Mouse (Mus musculus) midbrain, embryonic 15.5 days (tissue): Measurements from ENCODE around the gene Nme7. TPM values are rescaled to one million over a fixed set of nuclear protein-coding genes. Genes with fewer than 3 reads are reported as not detected.

Experiments
- ATAC-seq: fragments of 200-750 bp; cut with Nextera tagmentation; replicated peaks from 2 replicates; pipeline ENCODE4 v1.8.0; 2017; ENCODE audit warnings: moderate TSS enrichment
- H3K27ac ChIP-seq: fragments of 300-500 bp; sonication (generic); 2 replicates; pipeline ENCODE4 v1.5.1; 2015; ENCODE audit warnings: mild to moderate bottlenecking, inconsistent platforms
- H3K27me3 ChIP-seq: fragments of 300-500 bp; sonication (generic); replicated peaks from 2 replicates; pipeline ENCODE4 v1.6.1; 2015; ENCODE audit warnings: inconsistent platforms
- H3K36me3 ChIP-seq: fragments of 300-500 bp; sonication (generic); replicated peaks from 2 replicates; pipeline ENCODE4 v1.6.1; 2015; ENCODE audit warnings: inconsistent platforms
- H3K4me1 ChIP-seq: fragments of 300-500 bp; sonication (generic); 2 replicates; pipeline ENCODE4 v1.6.1; 2015; ENCODE audit warnings: inconsistent platforms
- H3K4me2 ChIP-seq: fragments of 300-500 bp; sonication (generic); 2 replicates; pipeline ENCODE4 v1.6.1; 2015; ENCODE audit warnings: inconsistent platforms, mild to moderate bottlenecking, moderate library complexity
- H3K4me3 ChIP-seq: fragments of 300-500 bp; sonication (generic); 2 replicates; pipeline ENCODE4 v1.5.1; 2015; ENCODE audit warnings: mild to moderate bottlenecking, inconsistent platforms
- H3K9ac ChIP-seq: fragments of 300-500 bp; sonication (generic); 2 replicates; pipeline ENCODE4 v1.6.1; 2015; ENCODE audit warnings: mild to moderate bottlenecking, inconsistent platforms
- H3K9me3 ChIP-seq: fragments of 300-500 bp; sonication (generic); 2 replicates; pipeline ENCODE4 v1.6.1; 2016; ENCODE audit warnings: inconsistent platforms
- WGBS: fragments of 180-500 bp; shearing (Covaris S2); methylation state at CpG from one replicate; pipeline ENCODE4 v1.1.7; 2015; ENCODE audit warnings: mixed read lengths; 5-methylcytosine and 5-hydroxymethylcytosine counted together
- polyA plus RNA-seq: library from polyadenylated mRNA; unstranded; fragments of >200 nt; fragmentation: Nextera tagmentation; extraction: Ambion mirVana; gene quantifications from 2 replicates; pipeline ENCODE4 v1.2.1, GENCODE M21; 2015

The Nme7 gene
- polyA plus RNA-seq, 1 experiment from 2014 or later = 29.6 TPM

- Histone ChIP-seq H3K36me3 (no peaks in the 10 kb centered on the region), H3K4me1 (peaks cover 11% of the 10 kb centered on the region), H3K9ac (no peak overlapping the region), H3K27me3 (no peaks in the 10 kb centered on the region), H3K4me2 (no peak overlapping the region), H3K27ac (no peak overlapping the region), H3K9me3 (no peaks in the 10 kb centered on the region), H3K4me3 (no peak overlapping the region)
- ATAC-seq = peak; percentile 59; the same call in 1 of the 2 replicates
- WGBS = 74% methylated on average over 12 of the region's 12 CpGs
These were observed 62.5 kb downstream of the Nme7 start for GRCm38 (mm10) chr1:164366156-164367128.

- ATAC-seq = no peak
- 84% methylated on average over 4 of the region's 4 CpGs for WGBS
- no peaks in the 10 kb centered on the region; the same call in 1 of the 2 replicates for H3K36me3 ChIP-seq
- no peak overlapping the region for H3K4me2 ChIP-seq
- no peak overlapping the region for H3K9ac ChIP-seq
- no peaks in the 10 kb centered on the region for H3K9me3 ChIP-seq
- H3K4me1 ChIP-seq = no peaks in the 10 kb centered on the region
- no peaks in the 10 kb centered on the region for H3K27me3 ChIP-seq
- no peak overlapping the region for H3K4me3 ChIP-seq
- no peak overlapping the region for H3K27ac ChIP-seq
These were observed 64.2 kb downstream of the Nme7 start for GRCm38 (mm10) chr1:164368152-164368551.

GRCm38 (mm10) chr1:164369781-164370180 lies 65.9 kb downstream of the Nme7 start:
- Histone ChIP-seq H3K36me3 (no peaks in the 10 kb centered on the region; the same call in 1 of the 2 replicates), H3K9me3 (no peaks in the 10 kb centered on the region), H3K9ac (no peak overlapping the region), H3K4me3 (no peak overlapping the region), H3K27ac (no peak overlapping the region), H3K4me2 (no peak overlapping the region), H3K27me3 (no peaks in the 10 kb centered on the region), H3K4me1 (0 out of 2 replicates have a peak, but pooled peaks cover 2% of the 10 kb centered on the region)
- ATAC-seq = no peak
- WGBS = 95% methylated on average over 2 of the region's 2 CpGs

GRCm38 (mm10) chr1:164373029-164373428 lies 69.1 kb downstream of the Nme7 start:
- Histone ChIP-seq H3K27ac (no peak overlapping the region), H3K36me3 (no peaks in the 10 kb centered on the region; the same call in 1 of the 2 replicates), H3K27me3 (no peaks in the 10 kb centered on the region), H3K9ac (no peak overlapping the region), H3K4me1 (0 out of 2 replicates have a peak, but pooled peaks cover 2% of the 10 kb centered on the region), H3K9me3 (no peaks in the 10 kb centered on the region), H3K4me3 (no peak overlapping the region), H3K4me2 (no peak overlapping the region)
- whole genome bisulfite sequencing = 90% methylated on average over 7 of the region's 7 CpGs
- no peak for ATAC-seq

- H3K27me3 ChIP-seq = no peaks in the 10 kb centered on the region
These were observed 70.1 kb downstream of the Nme7 start for GRCm38 (mm10) chr1:164374020-164374419.

GRCm38 (mm10) chr1:164375626-164376025 lies 71.7 kb downstream of the Nme7 start:
- Histone ChIP-seq H3K4me3 (no peak overlapping the region), H3K4me2 (no peak overlapping the region), H3K36me3 (no peaks in the 10 kb centered on the region; the same call in 1 of the 2 replicates), H3K4me1 (0 out of 2 replicates have a peak, but pooled peaks cover 2% of the 10 kb centered on the region), H3K27ac (no peak overlapping the region), H3K9me3 (no peaks in the 10 kb centered on the region), H3K27me3 (no peaks in the 10 kb centered on the region), H3K9ac (no peak overlapping the region)
- 95% methylated on average over 9 of the region's 9 CpGs for WGBS
- ATAC-seq = no peak

More at GRCm38 (mm10) chr1:164374020-164374419, 70.1 kb downstream of the Nme7 start:
- WGBS = 83% methylated on average over 7 of the region's 7 CpGs
- no peak overlapping the region for H3K4me2 ChIP-seq
- no peak for ATAC-seq
- no peaks in the 10 kb centered on the region; the same call in 1 of the 2 replicates for H3K36me3 ChIP-seq
- no peak overlapping the region for H3K9ac ChIP-seq
- 0 out of 2 replicates have a peak, but pooled peaks cover 2% of the 10 kb centered on the region for H3K4me1 ChIP-seq
- H3K9me3 ChIP-seq = no peaks in the 10 kb centered on the region
- H3K27ac ChIP-seq = no peak overlapping the region
- no peak overlapping the region for H3K4me3 ChIP-seq

GRCm38 (mm10) chr1:164376761-164377487 lies 73.0 kb downstream of the Nme7 start:
- Histone ChIP-seq H3K4me3 (no peak overlapping the region), H3K9me3 (no peaks in the 10 kb centered on the region), H3K4me1 (0 out of 2 replicates have a peak, but pooled peaks cover 2% of the 10 kb centered on the region), H3K4me2 (no peak overlapping the region), H3K27me3 (no peaks in the 10 kb centered on the region), H3K9ac (no peak overlapping the region), H3K36me3 (no peaks in the 10 kb centered on the region; the same call in 1 of the 2 replicates), H3K27ac (no peak overlapping the region)
- 72% methylated on average over 9 of the region's 9 CpGs for WGBS
- no peak for ATAC-seq

- H3K4me1 ChIP-seq = no peaks in the 10 kb centered on the region
- H3K9ac ChIP-seq = no peak overlapping the region
- H3K27me3 ChIP-seq = no peaks in the 10 kb centered on the region
- no peak overlapping the region for H3K4me2 ChIP-seq
- 92% methylated on average over 8 of the region's 8 CpGs for WGBS
- no peak for ATAC-seq
- 0 out of 2 replicates have a peak, but pooled peaks cover 4% of the 10 kb centered on the region for H3K36me3 ChIP-seq
- no peak overlapping the region for H3K4me3 ChIP-seq
- H3K27ac ChIP-seq = no peak overlapping the region
- H3K9me3 ChIP-seq = no peaks in the 10 kb centered on the region
These were observed 79.7 kb downstream of the Nme7 start for GRCm38 (mm10) chr1:164383621-164384020.

- H3K9ac ChIP-seq = no peak overlapping the region
- no peak overlapping the region for H3K4me2 ChIP-seq
- no peaks in the 10 kb centered on the region for H3K9me3 ChIP-seq
- H3K4me1 ChIP-seq = no peaks in the 10 kb centered on the region
- H3K4me3 ChIP-seq = no peak overlapping the region
- 0 out of 2 replicates have a peak, but pooled peaks cover 4% of the 10 kb centered on the region for H3K36me3 ChIP-seq
- WGBS = 95% methylated on average over 10 of the region's 10 CpGs
- no peak for ATAC-seq
- no peak overlapping the region for H3K27ac ChIP-seq
- no peaks in the 10 kb centered on the region for H3K27me3 ChIP-seq
These were observed 80.4 kb downstream of the Nme7 start for GRCm38 (mm10) chr1:164384354-164384753.

GRCm38 (mm10) chr1:164384972-164385371 lies 81.1 kb downstream of the Nme7 start:
- H3K4me2 ChIP-seq = no peak overlapping the region
- no peak overlapping the region for H3K9ac ChIP-seq
- H3K36me3 ChIP-seq = 0 out of 2 replicates have a peak, but pooled peaks cover 4% of the 10 kb centered on the region
- no peaks in the 10 kb centered on the region for H3K27me3 ChIP-seq
- 88% methylated on average over 6 of the region's 6 CpGs for WGBS
- ATAC-seq = 0 out of 2 replicates have a peak, but pooled peaks have one; percentile 56
- no peak overlapping the region for H3K27ac ChIP-seq
- H3K9me3 ChIP-seq = no peaks in the 10 kb centered on the region
- H3K4me3 ChIP-seq = no peak overlapping the region
- H3K4me1 ChIP-seq = no peaks in the 10 kb centered on the region

- Histone ChIP-seq H3K27ac (no peak overlapping the region), H3K4me3 (no peak overlapping the region), H3K4me2 (no peak overlapping the region), H3K4me1 (peaks cover 4% of the 10 kb centered on the region; the same call in 1 of the 2 replicates), H3K9ac (no peak overlapping the region), H3K36me3 (0 out of 2 replicates have a peak, but pooled peaks cover 4% of the 10 kb centered on the region), H3K27me3 (no peaks in the 10 kb centered on the region), H3K9me3 (no peaks in the 10 kb centered on the region)
- 92% methylated on average over 4 of the region's 4 CpGs for WGBS
- no peak for ATAC-seq
These were observed 85.8 kb downstream of the Nme7 start for GRCm38 (mm10) chr1:164389743-164390142.

- Histone ChIP-seq H3K4me3 (no peak overlapping the region), H3K9ac (no peak overlapping the region), H3K27ac (peak overlapping the region; percentile 32; the same call in 1 of the 2 replicates), H3K4me1 (peaks cover 20% of the 10 kb centered on the region), H3K36me3 (0 out of 2 replicates have a peak, but pooled peaks cover 4% of the 10 kb centered on the region), H3K4me2 (no peak overlapping the region), H3K9me3 (no peaks in the 10 kb centered on the region), H3K27me3 (no peaks in the 10 kb centered on the region)
- 18% methylated on average over 3 of the region's 3 CpGs for WGBS
- ATAC-seq = peak; percentile 48; the same call in 1 of the 2 replicates
These were observed 88.3 kb downstream of the Nme7 start for GRCm38 (mm10) chr1:164392176-164392575.
